Mouse (Mus musculus) brain, embryonic 14.5 days (tissue): ENCODE data around the gene Gnaq.
A peak's percentile ranks its signal among the peaks of the same experiment; 100 is the strongest.

Source experiments
- CTCF ChIP-seq: fragments of 200-500 bp; IDR thresholded peaks from 2 replicates; pipeline ENCODE4 v1.5.1; 2012; ENCODE audit warnings: inconsistent platforms, mild to moderate bottlenecking, moderate library complexity, borderline replicate concordance; ENCODE audit not compliant: insufficient read depth, insufficient read length; ENCODE audit errors: extremely low read depth
- POLR2A ChIP-seq: fragments of 200-500 bp; IDR thresholded peaks from 2 replicates; pipeline ENCODE4 v1.6.1; 2012; ENCODE audit warnings: mild to moderate bottlenecking, inconsistent platforms, borderline replicate concordance; ENCODE audit not compliant: poor library complexity, insufficient read depth, insufficient read length, severe bottlenecking; ENCODE audit errors: extremely low read depth

DNA sequence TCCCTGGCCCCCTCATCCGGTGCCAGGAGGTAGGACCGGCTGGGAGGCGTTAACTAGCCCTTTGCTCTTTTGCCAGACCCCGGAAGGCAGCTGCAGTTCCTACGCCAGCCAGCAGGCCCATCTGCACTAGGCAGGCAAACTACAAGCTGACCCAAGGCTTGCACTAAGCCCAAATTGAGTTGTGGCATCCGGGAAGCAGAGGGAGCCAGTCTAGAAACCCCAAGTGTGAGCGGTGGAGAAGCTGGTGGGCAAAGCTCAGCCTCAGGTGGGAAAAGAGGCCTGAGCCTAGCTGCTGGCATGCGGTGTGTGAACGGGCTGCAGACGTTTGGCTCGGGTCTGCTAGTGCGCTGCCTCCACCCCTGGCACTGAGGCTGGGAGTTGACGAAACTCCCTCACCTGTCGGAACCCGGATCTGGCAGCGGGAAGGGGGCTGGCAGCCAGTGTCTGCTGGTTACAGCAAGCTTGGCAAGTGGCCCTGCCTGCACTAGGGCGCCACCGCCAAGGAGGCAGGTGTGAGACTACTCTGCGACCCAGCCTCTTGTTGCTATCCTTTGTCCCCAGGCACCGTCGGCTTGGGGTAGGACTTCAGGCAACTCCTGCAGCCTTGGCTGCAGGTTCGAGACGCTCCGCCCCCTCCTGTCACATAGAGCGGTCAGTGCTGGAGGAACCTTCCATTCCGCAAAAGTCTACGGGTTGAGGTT lies 303.1 kb downstream of the Gnaq start, which contains the start of gene Gna14:
- peak; percentile 74 for TF ChIP-seq CTCF
- TF ChIP-seq POLR2A = no peak
